Comparison of ENCODE assay signal across 23 mouse cellular contexts in the genomic region with DNA sequence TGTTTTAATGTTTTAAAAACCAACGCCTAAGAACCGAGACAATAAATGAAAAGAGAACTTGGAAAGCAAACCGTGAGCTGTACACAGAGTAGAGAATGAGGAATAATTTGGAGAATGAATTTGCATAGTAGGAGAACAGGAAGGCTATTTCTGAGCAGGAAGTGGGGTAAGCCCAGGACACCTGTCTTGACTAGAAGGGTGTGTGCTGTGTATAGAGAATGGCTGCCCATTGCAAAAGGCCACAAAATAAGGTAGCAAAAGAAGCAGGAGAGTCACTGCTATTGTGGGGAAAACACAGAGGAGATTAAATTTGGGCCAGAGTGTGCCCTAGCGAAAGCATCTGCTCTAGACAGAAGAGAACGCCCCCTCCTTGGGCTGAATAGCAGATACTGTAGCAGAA. TPM values are rescaled to one million over a fixed set of nuclear protein-coding genes. Genes with fewer than 3 reads are reported as not detected.
DNase-seq lines count a peak whose midpoint lies in the region; ATAC-seq and TF ChIP-seq lines count a peak whose summit lies in the region.
"Had no signal": no experiment of that assay in that cellular context is flagged by ENCODE, and none has a peak within 500 bp of the region (broad histone marks: within the 10 kb centered on the region; RNA-seq: fewer than 3 reads in every experiment).

No protein-coding gene starts in this region.

- H3K4me2 ChIP-seq in heart, embryonic 13.5 days = no peak overlapping the region
- no peak overlapping the region for H3K4me2 ChIP-seq in midbrain, embryonic 11.5 days
- no peak overlapping the region for H3K4me2 ChIP-seq in midbrain, postnatal 0 days (ENCODE audit: low read depth, low read length, poor library complexity, severe bottlenecking)
- H3K4me2 ChIP-seq: embryonic facial prominence, embryonic 12.5 days; heart, embryonic 11.5 days; hindbrain, embryonic 12.5 days; intestine, embryonic 15.5 days; liver, embryonic 11.5 days; midbrain, embryonic 15.5 days had no signal

- DNase-seq in heart, postnatal 10 days = no peak
- DNase-seq in midbrain, embryonic 11.5 days (ENCODE audit: low spot score, missing footprints) = peak; percentile 54
- DNase-seq in midbrain, postnatal 0 days (ENCODE audit: low spot score) = no peak
- no peak for DNase-seq in lung, adult 18-20 months
- DNase-seq in left cerebral cortex, postnatal 14 days (ENCODE audit: low spot score in 2 of 2) = no peak
- DNase-seq: cerebellum, adult 11 months; embryo, embryonic 11 days; lung, postnatal 4 days; right cerebral cortex, postnatal 25 days; spleen, adult 18-20 months had no signal

- H3K9me3 ChIP-seq in heart, embryonic 13.5 days = no peaks in the 10 kb centered on the region
- no peaks in the 10 kb centered on the region for H3K9me3 ChIP-seq in midbrain, embryonic 11.5 days (ENCODE audit: control insufficient read depth, low read length)
- H3K9me3 ChIP-seq in midbrain, postnatal 0 days (ENCODE audit: low read length) = no peaks in the 10 kb centered on the region
- H3K9me3 ChIP-seq: embryonic facial prominence, embryonic 12.5 days; hindbrain, embryonic 12.5 days; intestine, embryonic 15.5 days; limb, embryonic 12.5 days; midbrain, embryonic 15.5 days had no signal

- H3K4me1 ChIP-seq in heart, embryonic 13.5 days = peaks cover 44% of the 10 kb centered on the region
- H3K4me1 ChIP-seq in midbrain, embryonic 11.5 days (ENCODE audit: control insufficient read depth, insufficient read depth, low read length) = peaks cover 28% of the 10 kb centered on the region
- peaks cover 16% of the 10 kb centered on the region for H3K4me1 ChIP-seq in midbrain, postnatal 0 days (ENCODE audit: insufficient read depth, low read length)

- no peak for TF ChIP-seq CTCF in midbrain, postnatal 0 days (IDR thresholded peaks at IDR 0.05)

- WGBS in heart, embryonic 13.5 days = 80% methylated on average over 5 of the region's 5 CpGs
- WGBS in midbrain, embryonic 11.5 days = 81% methylated on average over 5 of the region's 5 CpGs
- 74% methylated on average over 5 of the region's 5 CpGs for WGBS in midbrain, postnatal 0 days

- ATAC-seq in heart, embryonic 13.5 days (ENCODE audit: extremely low read depth, insufficient number of reproducible peaks, low FRiP score, low TSS enrichment) = no peak
- ATAC-seq in midbrain, embryonic 11.5 days (ENCODE audit: low FRiP score) = no peak
- ATAC-seq in midbrain, postnatal 0 days (ENCODE audit: low FRiP score) = no peak
- ATAC-seq in granulocyte monocyte progenitor cell, adult 5-6 weeks (replicated peaks; ENCODE audit: poor library complexity, severe bottlenecking) = peak; percentile 40
- ATAC-seq: CD4-positive, CD25-positive, alpha-beta regulatory T cell, adult 4 months; forebrain, embryonic 14.5 days; hindbrain, postnatal 0 days; intestine, embryonic 15.5 days; lung, postnatal 0 days; midbrain, embryonic 15.5 days had no signal

- H3K4me3 ChIP-seq in heart, embryonic 13.5 days = no peak overlapping the region
- no peak overlapping the region for H3K4me3 ChIP-seq in midbrain, embryonic 11.5 days (ENCODE audit: low read depth, low read length)
- H3K4me3 ChIP-seq in midbrain, postnatal 0 days (ENCODE audit: low read depth, low read length) = no peak overlapping the region
- H3K4me3 ChIP-seq: embryonic facial prominence, embryonic 12.5 days; hindbrain, embryonic 12.5 days; intestine, embryonic 15.5 days; midbrain, embryonic 15.5 days had no signal

- 0 out of 2 replicates have a peak overlapping the region, but pooled peaks have one; percentile 32 for H3K27ac ChIP-seq in heart, embryonic 13.5 days (replicated peaks)
- no peak overlapping the region for H3K27ac ChIP-seq in midbrain, embryonic 11.5 days (ENCODE audit: low read depth, low read length)
- H3K27ac ChIP-seq in midbrain, postnatal 0 days (ENCODE audit: low read depth, low read length) = no peak overlapping the region
- H3K27ac ChIP-seq: embryonic facial prominence, embryonic 12.5 days; hindbrain, embryonic 12.5 days; hindbrain, postnatal 0 days; intestine, embryonic 15.5 days; limb, embryonic 12.5 days; midbrain, embryonic 15.5 days had no signal

- intact Hi-C loops in heart, postnatal 10 days (cut with DNase I) = loop anchor here (2.0 kb wide), 1 partner anchor 41 kb away; a partner anchor contains a TSS
- intact Hi-C loops in left cerebral cortex, postnatal 14 days (cut with DNase I) = no loop called here

- peak overlapping the region; percentile 24; the same call in 1 of the 2 replicates for H3K9ac ChIP-seq in heart, embryonic 13.5 days
- H3K9ac ChIP-seq in midbrain, embryonic 11.5 days (ENCODE audit: low read length) = no peak overlapping the region
- H3K9ac ChIP-seq in midbrain, postnatal 0 days (replicated peaks; ENCODE audit: low read length, poor library complexity, severe bottlenecking) = no peak overlapping the region
- H3K9ac ChIP-seq: embryonic facial prominence, embryonic 12.5 days; hindbrain, embryonic 12.5 days; limb, embryonic 12.5 days; midbrain, embryonic 15.5 days had no signal

- no peaks in the 10 kb centered on the region for H3K27me3 ChIP-seq in heart, embryonic 13.5 days (replicated peaks)
- H3K27me3 ChIP-seq in midbrain, embryonic 11.5 days (ENCODE audit: control insufficient read depth, insufficient read depth, low read length) = no peaks in the 10 kb centered on the region
- H3K27me3 ChIP-seq in midbrain, postnatal 0 days (ENCODE audit: insufficient read depth, low read length) = no peaks in the 10 kb centered on the region
- H3K27me3 ChIP-seq: embryonic facial prominence, embryonic 12.5 days; hindbrain, embryonic 12.5 days; intestine, embryonic 15.5 days; limb, embryonic 12.5 days; midbrain, embryonic 15.5 days had no signal

- peaks cover 11% of the 10 kb centered on the region for H3K36me3 ChIP-seq in heart, embryonic 13.5 days
- H3K36me3 ChIP-seq in midbrain, embryonic 11.5 days (ENCODE audit: control insufficient read depth, insufficient read depth, low read length) = no peaks in the 10 kb centered on the region
- H3K36me3 ChIP-seq in midbrain, postnatal 0 days (ENCODE audit: insufficient read depth, low read length) = no peaks in the 10 kb centered on the region
- H3K36me3 ChIP-seq: hindbrain, embryonic 12.5 days; intestine, embryonic 15.5 days; midbrain, embryonic 15.5 days had no signal

RNA-seq across cellular contexts. Expression of a gene that starts 1.6 kb away (rescaled TPM):
- 87.9 and 91.5 TPM in 2 replicates for polyA plus RNA-seq in heart, embryonic 13.5 days (2015; fragmentation: Nextera tagmentation; extraction: Ambion mirVana)
- 10 to 100 TPM; 74.8 to 86.4 TPM for total RNA-seq in heart, postnatal 10 days (2021)
- 83.6 and 89.2 TPM in 2 replicates for polyA plus RNA-seq in midbrain, embryonic 11.5 days (2014; fragmentation: Nextera tagmentation; extraction: Ambion mirVana)
- total RNA-seq in midbrain, postnatal 0 days (2014; rRNA removed) = 52.3 and 58.5 TPM in 2 replicates
- 46.4 and 52.7 TPM in 2 replicates for polyA plus RNA-seq in midbrain, postnatal 0 days (2015; fragmentation: Nextera tagmentation; extraction: Ambion mirVana)
- 67.8 and 79.6 TPM in 2 replicates for total RNA-seq in granulocyte monocyte progenitor cell, adult 5-6 weeks (2014; fragmentation: Nextera tagmentation)
- total RNA-seq in granulocyte monocyte progenitor cell, adult 5-6 weeks (2017) = 55.7 and 58.3 TPM in 2 replicates
- total RNA-seq in left cerebral cortex, postnatal 14 days (2021) = 10 to 100 TPM; 32.3 to 34.6 TPM

RNA-seq across cellular contexts. Expression of a gene that starts 41.0 kb away (rescaled TPM):
- polyA plus RNA-seq in heart, embryonic 13.5 days (2015; fragmentation: Nextera tagmentation; extraction: Ambion mirVana) = 27.9 and 30.6 TPM in 2 replicates
- 10 to 100 TPM; 74.1 to 78.3 TPM for total RNA-seq in heart, postnatal 10 days (2021)
- 9.4 and 10.7 TPM in 2 replicates for polyA plus RNA-seq in midbrain, embryonic 11.5 days (2014; fragmentation: Nextera tagmentation; extraction: Ambion mirVana)
- 10.5 and 11.5 TPM in 2 replicates for total RNA-seq in midbrain, postnatal 0 days (2014; rRNA removed)
- polyA plus RNA-seq in midbrain, postnatal 0 days (2015; fragmentation: Nextera tagmentation; extraction: Ambion mirVana) = 15.0 and 16.0 TPM in 2 replicates
- 15.6 and 18.3 TPM in 2 replicates for total RNA-seq in granulocyte monocyte progenitor cell, adult 5-6 weeks (2014; fragmentation: Nextera tagmentation)
- 8.9 and 9.5 TPM in 2 replicates for total RNA-seq in granulocyte monocyte progenitor cell, adult 5-6 weeks (2017)
- total RNA-seq in left cerebral cortex, postnatal 14 days (2021) = 10 to 100 TPM; 20.5 to 24.0 TPM
